Mouse (Mus musculus) heart, embryonic 10.5 days (tissue): ENCODE measurements around the gene Tmco4. TPM values are rescaled to one million over a fixed set of nuclear protein-coding genes. Genes with fewer than 3 reads are reported as not detected.

Experiments used
- DNase-seq: peaks from one replicate; pipeline ENCODE4 v3.0.0-alpha.2; 2017; ENCODE audit warnings: low spot score
- H3K27ac ChIP-seq: fragments of 300-500 bp; sonication (generic); 2 replicates; pipeline ENCODE4 v1.5.1; 2016; ENCODE audit warnings: mild to moderate bottlenecking
- H3K27me3 ChIP-seq: fragments of 300-500 bp; sonication (generic); 2 replicates; pipeline ENCODE4 v1.6.1; 2016; ENCODE audit warnings: mild to moderate bottlenecking; ENCODE audit not compliant: poor library complexity, insufficient read depth, severe bottlenecking
- H3K36me3 ChIP-seq: fragments of 300-500 bp; sonication (generic); 2 replicates; pipeline ENCODE4 v1.6.1; 2016; ENCODE audit warnings: mild to moderate bottlenecking, moderate library complexity
- H3K4me1 ChIP-seq: fragments of 300-500 bp; sonication (generic); 2 replicates; pipeline ENCODE4 v1.6.1; 2016; ENCODE audit warnings: mild to moderate bottlenecking
- H3K4me3 ChIP-seq: fragments of 300-500 bp; sonication (generic); 2 replicates; pipeline ENCODE4 v1.5.1; 2016; ENCODE audit warnings: mild to moderate bottlenecking, moderate library complexity
- H3K9me3 ChIP-seq: fragments of 300-500 bp; sonication (generic); 2 replicates; pipeline ENCODE4 v1.6.1; 2016; ENCODE audit warnings: mild to moderate bottlenecking, moderate library complexity
- WGBS: fragments of 180-500 bp; shearing (Covaris S2); methylation state at CpG from one replicate; pipeline ENCODE4 v1.1.7; 2016; 5-methylcytosine and 5-hydroxymethylcytosine counted together
- polyA plus RNA-seq: library from polyadenylated mRNA; unstranded; fragments of >200 nt; fragmentation: Nextera tagmentation; extraction: Ambion mirVana; gene quantifications from 2 replicates; pipeline ENCODE4 v1.2.1, GENCODE M21; 2016

The Tmco4 gene
- polyA plus RNA-seq, 1 experiment from 2014 or later: 3.4 TPM

DNA sequence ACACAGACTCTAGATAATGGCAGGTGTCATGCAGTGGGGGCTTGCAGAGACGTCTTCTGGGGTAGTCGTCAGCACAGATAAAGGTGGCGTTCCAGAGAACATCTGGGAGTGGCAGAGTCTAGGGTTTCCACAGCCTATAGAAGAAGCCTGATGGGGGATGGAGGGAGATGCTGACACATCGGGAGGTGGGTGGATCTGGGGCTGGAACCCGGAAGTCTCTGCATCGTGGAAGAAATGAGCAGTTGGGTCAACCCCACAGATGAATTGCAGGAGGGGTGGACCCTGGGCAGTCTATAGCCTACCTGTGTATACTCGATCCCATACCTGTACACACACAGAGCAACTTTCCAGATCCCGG is 61.3 kb downstream of the Tmco4 start:
- Histone ChIP-seq H3K36me3 (no peaks in the 10 kb centered on the region), H3K4me3 (no peak overlapping the region), H3K9me3 (no peaks in the 10 kb centered on the region), H3K27ac (no peak overlapping the region; the same call in 1 of the 2 replicates), H3K4me1 (peaks cover 17% of the 10 kb centered on the region; the same call in 1 of the 2 replicates), H3K27me3 (peaks cover 17% of the 10 kb centered on the region)
- 66% methylated on average over 8 of the region's 8 CpGs for WGBS
- no peak for DNase-seq

DNA sequence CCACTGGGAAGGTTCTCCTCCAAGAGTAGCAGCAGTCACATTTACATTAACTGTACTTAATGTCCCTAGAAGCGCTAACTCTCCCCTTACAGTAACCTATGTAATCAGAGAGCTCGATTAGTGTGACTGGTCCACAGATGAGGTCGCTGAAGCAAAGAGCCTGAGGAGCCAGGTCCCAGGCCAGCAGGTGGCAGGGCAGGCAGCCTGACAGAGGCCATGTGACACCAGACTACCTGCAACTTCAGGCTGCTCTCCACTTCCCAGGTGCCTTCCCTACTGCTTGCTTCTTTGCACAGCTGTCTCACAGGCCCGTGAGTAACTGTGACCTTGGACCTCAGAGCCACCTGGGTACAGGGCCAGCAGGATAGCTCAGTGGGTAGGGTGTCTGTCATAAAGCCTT is 61.9 kb downstream of the Tmco4 start:
- WGBS: 37% methylated on average over 4 of the region's 4 CpGs
- Histone ChIP-seq H3K36me3 (no peaks in the 10 kb centered on the region), H3K4me1 (peaks cover 17% of the 10 kb centered on the region; the same call in 1 of the 2 replicates), H3K27ac (no peak overlapping the region), H3K9me3 (no peaks in the 10 kb centered on the region), H3K27me3 (peaks cover 22% of the 10 kb centered on the region), H3K4me3 (no peak overlapping the region)
- no peak for DNase-seq

DNA sequence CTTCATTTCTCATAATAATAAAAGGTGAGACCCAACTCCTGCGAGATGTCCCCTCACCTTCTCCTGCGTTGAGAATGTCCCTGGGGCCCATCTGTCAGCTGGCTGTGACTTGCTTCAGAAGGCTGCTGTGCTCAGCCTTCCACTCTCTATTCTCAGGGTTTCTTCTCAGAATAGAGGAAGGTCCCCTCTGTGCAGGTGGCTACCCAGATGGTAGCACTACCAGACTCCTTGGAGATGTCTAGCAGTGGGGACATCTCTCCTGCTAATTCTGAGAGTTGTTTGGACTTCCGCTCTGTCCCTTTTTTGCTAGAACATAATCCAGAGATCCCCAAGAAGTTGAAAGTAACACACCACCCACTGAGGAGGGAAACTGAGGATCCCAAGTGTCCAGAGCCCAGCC is 62.3 kb downstream of the Tmco4 start:
- DNase-seq: no peak
- Histone ChIP-seq H3K9me3 (no peaks in the 10 kb centered on the region), H3K27me3 (peaks cover 27% of the 10 kb centered on the region), H3K36me3 (no peaks in the 10 kb centered on the region), H3K27ac (no peak overlapping the region), H3K4me1 (peaks cover 18% of the 10 kb centered on the region), H3K4me3 (no peak overlapping the region)
- 89% methylated on average over 3 of the region's 3 CpGs for WGBS

DNA sequence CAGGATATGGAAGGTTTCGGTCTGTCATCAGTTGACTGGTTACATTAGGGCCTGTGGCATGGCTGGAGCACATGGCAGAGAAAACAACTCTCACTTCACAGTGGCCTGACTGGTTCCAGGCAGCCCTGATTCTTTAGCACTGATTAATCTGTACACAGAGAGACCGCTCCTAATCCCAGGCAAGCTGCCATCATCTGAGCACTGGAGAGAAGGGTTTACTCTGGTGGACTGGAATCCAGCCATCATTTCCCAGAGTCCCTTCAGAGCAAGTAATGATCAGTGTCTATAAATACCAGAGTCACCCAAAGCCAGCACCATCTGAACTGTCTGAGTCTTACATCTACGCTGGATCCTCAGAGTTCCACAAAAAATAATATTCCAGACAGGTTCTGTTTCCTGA is 63.1 kb downstream of the Tmco4 start:
- 93% methylated on average over 3 of the region's 3 CpGs for WGBS
- Histone ChIP-seq H3K4me1 (peaks cover 24% of the 10 kb centered on the region), H3K4me3 (no peak overlapping the region), H3K36me3 (no peaks in the 10 kb centered on the region), H3K27me3 (peaks cover 33% of the 10 kb centered on the region), H3K27ac (no peak overlapping the region), H3K9me3 (no peaks in the 10 kb centered on the region)
- DNase-seq: no peak

DNA sequence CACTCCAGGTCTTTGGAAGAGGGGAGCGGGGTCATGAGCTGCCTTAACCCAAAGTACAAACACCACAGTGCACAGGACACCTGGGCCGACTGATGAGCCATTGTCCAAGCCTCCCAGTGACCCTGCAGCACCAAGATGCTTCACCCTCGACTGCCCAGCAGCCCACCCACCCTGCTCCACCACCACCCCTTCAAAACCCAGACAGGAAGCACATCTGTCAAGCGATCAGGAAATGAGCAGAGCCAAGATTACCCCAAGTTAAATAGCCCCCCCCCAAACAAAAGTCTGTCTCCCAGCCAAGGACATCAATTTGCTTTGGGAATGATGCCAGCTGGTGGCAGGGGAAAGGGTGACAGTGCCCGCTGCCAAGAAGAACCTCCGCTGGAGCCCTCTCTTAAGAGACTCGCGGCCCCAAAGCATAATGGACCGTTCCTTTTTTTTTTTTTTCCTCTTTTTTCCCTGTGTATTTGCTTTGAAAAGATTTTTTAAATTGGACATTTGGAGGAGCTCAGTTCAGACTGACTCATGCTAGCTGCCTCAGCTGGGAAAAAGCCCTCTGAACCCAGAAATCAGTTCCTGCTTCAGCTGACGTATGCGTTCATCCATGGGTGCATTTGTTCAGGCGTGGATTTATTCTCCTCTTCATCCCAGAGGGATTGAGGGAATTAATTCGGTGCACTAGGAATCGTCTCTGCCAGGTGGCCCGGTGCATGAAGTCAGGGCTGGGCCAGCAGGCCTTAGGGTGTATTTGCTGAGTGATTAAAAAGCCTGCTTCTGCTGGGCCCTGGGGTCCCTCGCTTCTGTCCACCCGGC is 65.3 kb downstream of the Tmco4 start:
- Histone ChIP-seq H3K4me3 (no peak overlapping the region), H3K27me3 (peaks cover 33% of the 10 kb centered on the region), H3K4me1 (peaks cover 19% of the 10 kb centered on the region), H3K9me3 (no peaks in the 10 kb centered on the region), H3K36me3 (no peaks in the 10 kb centered on the region), H3K27ac (no peak overlapping the region)
- WGBS: 81% methylated on average over 17 of the region's 17 CpGs
- no peak for DNase-seq

DNA sequence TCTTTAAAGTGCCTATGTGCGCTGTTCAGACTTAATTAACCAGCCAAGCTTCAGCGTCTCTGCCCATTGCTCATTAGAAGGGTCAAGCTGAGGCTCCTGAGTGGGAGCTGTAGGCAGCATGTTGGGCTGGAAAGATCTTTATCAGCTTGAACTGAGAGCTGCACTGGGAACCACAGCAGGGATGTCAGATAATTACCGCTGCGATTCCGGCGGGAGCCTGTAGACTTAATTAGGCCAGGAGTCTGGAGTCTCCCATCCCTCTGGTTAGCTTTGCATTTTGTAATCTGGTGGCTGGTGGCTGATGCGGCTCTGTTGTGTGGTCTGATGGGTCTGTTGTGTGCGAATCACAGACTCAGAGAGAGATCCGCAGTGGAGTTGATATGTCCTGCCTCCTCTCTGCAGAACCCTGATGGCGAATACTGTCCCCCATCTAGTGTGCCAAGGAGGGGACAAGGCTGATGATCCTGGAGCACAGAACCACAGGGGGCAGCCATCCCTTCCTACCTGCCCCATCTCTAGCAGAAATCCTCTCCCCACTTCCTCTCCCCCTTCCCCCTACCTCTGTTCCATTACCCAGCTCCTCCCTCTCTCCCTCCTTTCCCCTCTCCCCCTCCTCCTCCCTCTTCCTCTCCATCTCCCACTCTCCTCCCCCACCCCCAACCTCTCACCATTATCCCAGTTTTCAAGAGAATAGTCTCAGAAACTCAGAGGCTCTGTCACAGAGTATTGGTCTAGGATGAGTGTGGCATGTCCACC is 67.6 kb downstream of the Tmco4 start:
- DNase-seq: no peak
- 6% methylated on average over 10 of the region's 10 CpGs for WGBS
- Histone ChIP-seq H3K4me1 (peaks cover 7% of the 10 kb centered on the region), H3K27ac (no peak overlapping the region), H3K4me3 (no peak overlapping the region), H3K36me3 (no peaks in the 10 kb centered on the region), H3K27me3 (peaks cover 33% of the 10 kb centered on the region), H3K9me3 (peaks cover 3% of the 10 kb centered on the region; the same call in 1 of the 2 replicates)

DNA sequence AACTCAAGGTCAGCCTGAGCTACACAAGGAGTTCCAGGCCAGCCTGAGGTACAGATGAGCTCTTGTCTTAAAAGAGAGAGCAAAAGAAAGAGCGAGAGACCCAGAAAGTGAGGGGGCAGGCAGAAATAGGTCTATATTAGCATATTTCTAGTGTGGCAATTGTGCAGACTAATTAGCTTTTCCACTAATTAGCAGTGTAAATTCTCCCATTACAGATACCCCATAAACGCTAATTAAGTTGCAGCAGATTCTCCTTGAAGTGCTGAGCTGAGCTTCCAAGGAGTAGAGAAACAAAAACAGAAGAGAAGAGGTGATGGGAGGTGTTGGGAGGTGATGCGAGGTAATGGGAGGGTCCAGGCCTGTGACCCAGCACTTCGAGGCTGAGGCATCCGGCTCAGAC is 69.9 kb downstream of the Tmco4 start:
- H3K4me3 ChIP-seq: no peak overlapping the region
- no peaks in the 10 kb centered on the region for H3K36me3 ChIP-seq
- no peak for DNase-seq
- H3K4me1 ChIP-seq: peaks cover 7% of the 10 kb centered on the region
- H3K27ac ChIP-seq: no peak overlapping the region
- H3K27me3 ChIP-seq: peaks cover 33% of the 10 kb centered on the region
- 74% methylated on average over 5 of the region's 5 CpGs for WGBS
- peaks cover 3% of the 10 kb centered on the region; the same call in 1 of the 2 replicates for H3K9me3 ChIP-seq

DNA sequence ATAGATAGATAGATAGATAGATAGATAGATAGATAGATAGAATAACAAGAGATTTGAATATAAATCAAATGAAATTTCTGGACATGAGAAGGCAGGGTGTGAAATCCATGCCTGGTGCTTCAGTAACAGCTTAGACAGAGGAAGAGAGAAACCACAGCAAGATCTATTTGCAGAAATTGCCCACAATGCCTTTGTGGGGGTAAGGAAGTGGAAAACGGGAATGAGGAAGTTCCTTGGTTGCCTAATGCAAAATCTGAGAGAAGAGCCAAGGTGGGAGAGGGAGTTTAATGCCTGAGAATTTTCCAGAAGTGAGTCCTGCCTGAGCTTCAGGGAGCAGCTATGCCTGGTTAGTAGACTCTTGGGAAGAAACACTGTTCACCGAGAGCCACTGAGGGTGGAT is 70.9 kb downstream of the Tmco4 start:
- H3K4me1 ChIP-seq: peaks cover 7% of the 10 kb centered on the region
- no peak overlapping the region for H3K27ac ChIP-seq
- WGBS: 76% methylated on average over 2 of the region's 2 CpGs
- peaks cover 3% of the 10 kb centered on the region; the same call in 1 of the 2 replicates for H3K9me3 ChIP-seq
- no peaks in the 10 kb centered on the region for H3K36me3 ChIP-seq
- no peak for DNase-seq
- no peak overlapping the region for H3K4me3 ChIP-seq
- peaks cover 28% of the 10 kb centered on the region for H3K27me3 ChIP-seq

DNA sequence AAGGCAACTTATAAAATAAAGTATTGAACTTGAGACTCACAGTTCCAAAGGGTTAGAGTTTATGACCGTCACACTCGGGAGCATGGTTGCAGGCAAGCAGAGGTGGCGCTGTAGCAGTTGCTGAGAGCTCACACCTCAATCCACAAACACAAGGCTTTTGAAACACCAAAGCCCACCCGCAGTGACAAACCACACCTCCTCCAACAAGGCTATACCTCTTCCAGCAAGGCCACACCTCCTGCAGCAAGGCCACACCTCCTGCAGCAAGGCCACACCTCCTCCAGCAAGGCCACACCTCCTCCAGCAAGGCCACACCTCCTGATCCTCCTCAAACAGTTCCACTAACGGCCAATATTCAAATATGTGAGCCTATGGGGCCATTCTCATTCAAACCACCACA is 71.9 kb downstream of the Tmco4 start:
- H3K36me3 ChIP-seq: no peaks in the 10 kb centered on the region
- H3K4me3 ChIP-seq: no peak overlapping the region
- DNase-seq: no peak
- H3K9me3 ChIP-seq: peaks cover 3% of the 10 kb centered on the region; the same call in 1 of the 2 replicates
- no peak overlapping the region for H3K27ac ChIP-seq
- H3K27me3 ChIP-seq: peaks cover 19% of the 10 kb centered on the region
- H3K4me1 ChIP-seq: peaks cover 7% of the 10 kb centered on the region
- WGBS: 85% methylated on average over 5 of the region's 5 CpGs

DNA sequence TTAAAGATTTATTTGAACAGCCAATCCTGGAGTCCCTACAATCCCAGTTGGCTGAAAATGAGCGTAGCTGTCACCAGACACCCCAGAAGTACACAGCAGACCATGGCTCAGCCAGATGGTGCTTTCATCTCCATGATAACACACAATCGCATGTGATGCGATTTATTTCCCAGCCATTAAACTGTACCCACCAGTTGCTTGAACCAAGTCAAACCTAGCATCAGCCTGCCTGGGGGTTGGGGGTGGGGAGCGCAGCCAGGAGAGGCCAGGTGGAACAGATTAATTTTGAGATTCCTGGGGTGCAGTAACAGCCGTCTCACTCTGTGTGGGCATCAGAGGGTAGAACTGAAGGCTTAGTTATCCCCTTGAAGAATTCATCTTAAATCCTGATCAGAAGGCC is 73.7 kb downstream of the Tmco4 start:
- WGBS: 80% methylated on average over 5 of the region's 5 CpGs

DNA sequence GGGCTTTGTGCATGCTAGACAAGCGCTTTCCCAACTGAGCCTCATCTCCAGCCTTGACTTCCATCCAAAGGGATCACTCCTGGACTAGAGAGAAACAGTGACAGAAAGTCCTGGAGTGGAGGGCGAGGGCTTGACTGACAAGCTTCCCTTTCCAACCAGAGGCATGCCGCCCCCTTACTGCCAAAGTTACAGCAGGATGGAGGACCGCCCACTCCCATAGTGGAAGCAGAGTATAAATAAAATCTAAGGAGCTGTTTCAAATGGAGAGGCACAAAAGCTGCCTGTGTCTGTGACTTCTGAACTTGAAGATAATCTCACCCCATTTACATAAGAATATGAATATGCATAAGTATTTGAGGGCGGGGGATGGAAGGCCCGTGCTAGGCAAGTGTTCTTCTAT is 75.8 kb downstream of the Tmco4 start:
- Histone ChIP-seq H3K4me3 (no peak overlapping the region), H3K4me1 (no peaks in the 10 kb centered on the region), H3K9me3 (peaks cover 3% of the 10 kb centered on the region; the same call in 1 of the 2 replicates), H3K27me3 (peaks cover 6% of the 10 kb centered on the region; the same call in 1 of the 2 replicates), H3K36me3 (no peaks in the 10 kb centered on the region), H3K27ac (no peak overlapping the region)
- 79% methylated on average over 6 of the region's 6 CpGs for WGBS
- no peak for DNase-seq

More for the DNA sequence above, 73.7 kb downstream of the Tmco4 start:
- H3K36me3 ChIP-seq: no peaks in the 10 kb centered on the region
- no peak overlapping the region for H3K27ac ChIP-seq
- H3K4me3 ChIP-seq: no peak overlapping the region
- H3K27me3 ChIP-seq: peaks cover under 1% of the 10 kb centered on the region; the same call in 1 of the 2 replicates
- peaks cover 3% of the 10 kb centered on the region; the same call in 1 of the 2 replicates for H3K9me3 ChIP-seq
- no peaks in the 10 kb centered on the region for H3K4me1 ChIP-seq
- no peak for DNase-seq

DNA sequence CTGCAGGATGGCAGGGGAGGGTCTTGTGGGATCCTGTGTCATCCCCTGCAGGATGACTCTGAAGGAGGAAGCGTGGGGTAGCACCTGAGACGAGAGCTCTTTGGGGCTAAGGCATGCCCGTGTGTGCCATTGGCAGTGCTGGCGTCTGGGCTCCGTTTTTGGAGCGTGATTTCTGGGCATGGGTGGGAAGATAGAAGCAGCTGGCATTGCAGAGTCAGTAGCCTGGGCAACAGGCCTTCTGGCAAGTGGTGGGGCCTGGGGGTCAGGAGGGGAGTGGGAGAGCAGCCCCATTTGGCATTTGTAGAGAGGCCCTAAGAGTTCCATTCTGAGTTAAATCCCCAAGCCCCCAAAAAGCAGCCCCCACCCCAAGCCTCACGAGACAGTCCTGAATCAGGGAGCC is 80.1 kb downstream of the Tmco4 start:
- Histone ChIP-seq H3K9me3 (no peaks in the 10 kb centered on the region), H3K4me1 (peaks cover 7% of the 10 kb centered on the region; the same call in 1 of the 2 replicates), H3K27ac (no peak overlapping the region), H3K36me3 (no peaks in the 10 kb centered on the region), H3K4me3 (no peak overlapping the region), H3K27me3 (peaks cover 9% of the 10 kb centered on the region; the same call in 1 of the 2 replicates)
- no peak for DNase-seq
- WGBS: 75% methylated on average over 7 of the region's 7 CpGs

DNA sequence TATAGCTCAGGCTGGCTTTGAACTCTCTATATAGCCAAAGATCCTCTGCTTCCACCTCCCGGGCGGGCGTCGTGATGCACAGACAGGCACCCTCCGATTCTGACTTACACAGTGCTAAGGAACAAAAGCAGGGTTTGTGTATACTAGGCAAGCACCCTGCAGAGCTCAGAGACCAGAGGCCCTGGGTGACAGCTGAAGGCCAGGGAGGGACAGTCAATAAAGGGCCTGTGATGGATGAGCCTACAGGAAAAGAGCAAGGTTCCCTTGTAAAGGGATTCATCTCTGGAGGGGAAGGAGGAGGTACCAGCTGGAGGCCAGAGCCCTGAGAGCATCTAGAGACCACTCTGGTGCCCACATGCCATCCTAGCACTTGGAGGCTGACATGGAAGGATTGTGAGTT is 80.7 kb downstream of the Tmco4 start:
- H3K27me3 ChIP-seq: peaks cover 15% of the 10 kb centered on the region; the same call in 1 of the 2 replicates
- peaks cover 7% of the 10 kb centered on the region; the same call in 1 of the 2 replicates for H3K4me1 ChIP-seq
- H3K27ac ChIP-seq: no peak overlapping the region
- H3K4me3 ChIP-seq: no peak overlapping the region
- H3K36me3 ChIP-seq: no peaks in the 10 kb centered on the region
- no peak for DNase-seq
- WGBS: 49% methylated on average over 5 of the region's 5 CpGs
- no peaks in the 10 kb centered on the region for H3K9me3 ChIP-seq
